Mouse (Mus musculus): ENCODE results near the gene Gm37419.
A peak's percentile ranks its signal among the peaks of the same experiment; 100 is the strongest.

Gene Gm37419

DNA sequence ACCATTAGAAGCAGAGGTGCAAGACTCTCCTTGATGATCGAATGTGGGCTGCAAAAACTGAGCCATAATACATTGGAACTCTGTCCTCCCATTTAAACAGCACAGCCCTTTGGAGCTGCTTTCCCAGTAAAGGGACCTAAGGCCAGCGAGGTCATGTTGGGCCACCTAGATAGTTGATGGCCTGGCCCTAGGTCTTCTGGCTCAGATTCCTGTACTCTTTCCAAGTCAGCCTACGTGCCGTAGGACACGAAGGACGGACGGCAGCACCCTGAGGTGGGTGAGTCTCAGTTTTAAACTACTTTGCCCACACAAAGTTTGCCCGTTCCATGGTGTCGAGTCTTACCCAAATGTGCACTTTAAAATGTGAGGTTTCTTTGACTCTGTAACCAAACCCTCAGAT, 8.8 kb upstream of the Gm37419 start:
- no peak for DNase-seq (ENCODE audit: low spot score in 2 of 2)

- no peak for DNase-seq (ENCODE audit: low spot score in 2 of 2)
Measured at GRCm38 (mm10) chr16:23980201-23980870, 7.9 kb upstream of the Gm37419 start.

DNA sequence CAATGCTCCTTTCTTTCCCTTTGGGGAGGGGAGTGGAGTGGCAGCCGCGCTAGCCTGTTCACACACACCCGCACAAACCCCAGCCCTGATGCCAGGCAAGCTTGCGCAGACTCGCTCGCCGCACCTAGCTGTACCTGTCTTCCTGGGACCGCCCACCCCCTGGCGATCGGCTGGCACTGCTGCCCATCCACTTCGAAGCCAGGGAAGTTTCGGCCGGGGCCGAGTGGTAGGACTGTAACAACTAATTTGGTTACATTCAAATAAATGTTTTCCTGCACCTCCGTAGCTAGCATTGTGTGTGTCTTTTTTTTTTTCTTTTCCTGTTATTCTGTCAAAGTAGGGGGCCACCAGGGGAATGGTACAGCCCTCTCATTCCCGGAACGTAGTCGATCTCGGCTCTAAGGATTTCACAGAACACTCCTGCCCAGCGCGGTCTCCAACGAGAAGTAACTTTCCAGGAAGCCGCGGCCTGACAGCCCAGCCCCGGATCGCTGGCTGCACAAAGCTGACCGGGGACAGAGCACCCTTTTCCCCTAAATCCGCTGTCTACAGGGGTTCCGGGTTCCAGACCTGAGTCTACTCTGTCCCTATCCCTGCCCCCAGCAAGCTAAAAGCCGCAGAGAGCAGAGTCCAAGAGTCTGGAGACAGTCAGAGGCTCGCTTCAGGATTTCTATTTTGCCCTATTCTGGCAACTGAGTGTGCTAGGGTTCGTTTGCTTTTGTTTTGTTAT, 7.1 kb upstream of the Gm37419 start:
- no peak for DNase-seq (ENCODE audit: low spot score in 2 of 2)

GRCm38 (mm10) chr16:23981925-23982851, 6.1 kb upstream of the Gm37419 start:
- peak; percentile 77 to 90 for DNase-seq (ENCODE audit: low spot score in 2 of 2)

DNA sequence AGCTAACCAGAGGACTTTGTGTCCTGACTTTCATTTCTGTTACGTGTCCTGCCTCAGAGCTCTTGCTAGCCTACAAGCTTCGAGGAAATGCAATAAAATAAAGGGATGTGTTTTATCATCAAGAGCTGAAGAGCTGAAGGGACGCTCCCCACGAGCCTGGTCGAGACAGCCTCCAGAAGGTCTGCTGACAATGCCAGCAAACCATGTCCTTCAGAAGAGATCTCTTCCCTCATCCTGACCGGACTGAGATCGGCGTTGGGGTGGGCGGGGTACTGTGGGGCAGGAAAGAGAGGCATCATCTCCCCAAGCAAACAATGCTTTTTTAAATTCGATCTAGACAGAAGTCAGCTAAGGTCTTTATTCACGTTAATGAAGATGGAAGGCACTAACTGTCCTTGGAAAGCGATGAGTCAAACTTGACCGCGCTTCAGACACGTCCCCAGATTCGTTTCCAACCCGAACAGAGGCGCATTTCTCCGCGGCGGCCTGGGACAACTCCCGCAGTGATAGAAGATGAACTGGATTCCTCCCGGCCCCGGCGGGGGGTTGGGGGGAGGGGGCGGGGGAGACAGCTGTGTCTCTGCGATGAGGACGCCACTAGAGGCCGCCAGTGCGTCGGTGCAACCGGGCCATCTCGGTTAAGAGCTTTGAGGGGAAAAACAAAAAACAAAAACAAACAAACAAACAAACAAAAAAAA, 5.2 kb upstream of the Gm37419 start:
- peak; percentile 66 to 74 for DNase-seq (ENCODE audit: low spot score in 2 of 2)

- peak; percentile 87 to 93 for DNase-seq (ENCODE audit: low spot score in 2 of 2)
Measured at GRCm38 (mm10) chr16:23984183-23984582, 4.1 kb upstream of the Gm37419 start.

GRCm38 (mm10) chr16:23984760-23985466, 3.4 kb upstream of the Gm37419 start:
- peak in 1 of 2 experiments; percentile 42 for DNase-seq (ENCODE audit: low spot score in 2 of 2)

DNA sequence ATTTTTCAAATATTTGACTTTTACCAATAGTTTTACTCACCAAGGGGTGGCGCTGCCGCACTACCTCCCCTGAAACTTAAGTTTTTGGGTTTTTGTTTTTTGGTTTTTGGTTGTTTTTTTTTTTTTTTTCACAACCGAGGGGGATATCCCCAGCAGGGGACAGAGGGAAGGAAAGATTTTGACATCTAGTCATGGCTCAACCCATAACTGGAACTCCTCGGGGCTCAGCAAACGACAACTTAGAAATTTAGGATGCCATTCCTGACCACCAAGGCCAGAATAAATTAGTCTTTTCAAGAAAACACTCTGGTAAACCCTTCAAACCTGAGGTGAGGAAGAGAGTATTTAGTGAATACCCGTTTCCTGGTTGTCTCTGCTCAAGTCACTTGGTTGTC, 2.8 kb upstream of the Gm37419 start:
- DNase-seq (ENCODE audit: low spot score in 2 of 2): no peak

GRCm38 (mm10) chr16:23986176-23986575, 2.1 kb upstream of the Gm37419 start:
- DNase-seq (ENCODE audit: low spot score in 2 of 2): no peak

DNA sequence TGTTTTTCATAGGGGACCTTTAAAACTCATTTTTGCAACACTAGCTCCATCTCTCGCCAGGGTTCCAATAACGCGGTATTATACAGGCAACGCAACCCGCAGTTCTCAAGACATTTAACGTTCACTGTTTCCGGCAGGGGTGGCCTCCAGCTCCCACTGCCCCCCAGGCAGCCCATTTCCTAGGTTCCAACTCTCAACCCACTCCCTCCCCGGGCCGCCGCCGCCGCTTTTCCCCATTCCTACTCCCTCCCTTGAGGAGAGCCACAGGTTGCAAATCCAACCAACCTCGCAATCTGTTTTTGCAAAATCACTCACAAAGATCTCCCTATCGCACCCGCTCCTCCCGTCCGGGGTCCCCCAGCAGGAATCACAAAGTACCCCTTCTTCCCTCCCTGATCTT, 1.4 kb upstream of the Gm37419 start:
- no peak for DNase-seq (ENCODE audit: low spot score in 2 of 2)

DNA sequence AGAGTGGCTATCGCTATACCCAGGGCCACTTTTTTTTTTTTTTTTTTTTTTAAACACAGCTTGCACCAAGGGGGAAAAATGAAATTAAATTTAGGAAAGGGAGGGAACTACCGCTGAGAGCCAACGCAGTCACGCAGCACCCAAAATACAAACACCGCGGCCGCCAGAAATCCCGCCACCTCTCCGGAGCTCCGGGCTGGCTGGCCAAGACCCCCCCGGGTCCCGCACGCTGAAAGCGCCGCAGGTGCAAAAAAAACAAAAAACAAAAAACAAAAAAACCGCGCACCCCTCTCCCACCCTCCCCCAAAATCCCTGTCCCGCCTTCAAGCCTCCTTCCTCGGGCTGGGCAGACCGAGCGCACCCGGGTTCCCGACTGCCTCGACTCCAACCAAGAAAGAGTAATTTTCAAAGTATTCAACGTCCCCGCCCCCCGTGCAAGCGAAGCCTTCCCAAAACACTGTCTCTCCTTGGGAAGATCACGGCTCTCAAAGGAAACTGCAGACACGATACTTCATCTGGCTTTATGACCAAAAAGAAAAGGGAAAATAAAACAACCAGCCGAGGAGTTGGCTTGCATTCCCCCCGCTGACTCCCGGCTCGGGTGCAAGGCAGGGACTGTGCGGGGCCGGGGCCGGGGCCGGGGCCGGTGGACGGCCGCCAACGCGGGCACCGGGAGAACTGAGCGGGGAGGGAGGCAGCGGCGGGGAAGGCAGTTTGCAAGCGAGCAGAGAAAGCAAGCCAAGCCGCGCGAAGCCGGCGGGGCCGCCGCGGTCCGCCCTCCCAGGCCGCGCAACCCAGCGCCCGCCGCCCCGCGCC, 733 bp upstream of the Gm37419 start:
- DNase-seq (ENCODE audit: low spot score in 2 of 2): peak in 1 of 2 experiments; percentile 41

- DNase-seq (ENCODE audit: low spot score in 2 of 2): no peak
Measured at GRCm38 (mm10) chr16:23988157-23988465, 171 bp upstream of the Gm37419 start.

- no peak for DNase-seq (ENCODE audit: low spot score in 2 of 2)
Measured at GRCm38 (mm10) chr16:23989209-23990160, 1.2 kb downstream of the Gm37419 start.

- DNase-seq (ENCODE audit: low spot score in 2 of 2): no peak
Measured at GRCm38 (mm10) chr16:23990161-23990970, 2.1 kb downstream of the Gm37419 start.

GRCm38 (mm10) chr16:23991170-23991569, 2.9 kb downstream of the Gm37419 start:
- DNase-seq (ENCODE audit: low spot score in 2 of 2): peak; percentile 89 to 92

GRCm38 (mm10) chr16:23991846-23992580, 3.7 kb downstream of the Gm37419 start:
- DNase-seq (ENCODE audit: low spot score in 2 of 2): no peak

Data from frontal cortex, postnatal 36 days (tissue).